Mouse (Mus musculus): ENCODE results near the gene Zswim5.

DNA sequence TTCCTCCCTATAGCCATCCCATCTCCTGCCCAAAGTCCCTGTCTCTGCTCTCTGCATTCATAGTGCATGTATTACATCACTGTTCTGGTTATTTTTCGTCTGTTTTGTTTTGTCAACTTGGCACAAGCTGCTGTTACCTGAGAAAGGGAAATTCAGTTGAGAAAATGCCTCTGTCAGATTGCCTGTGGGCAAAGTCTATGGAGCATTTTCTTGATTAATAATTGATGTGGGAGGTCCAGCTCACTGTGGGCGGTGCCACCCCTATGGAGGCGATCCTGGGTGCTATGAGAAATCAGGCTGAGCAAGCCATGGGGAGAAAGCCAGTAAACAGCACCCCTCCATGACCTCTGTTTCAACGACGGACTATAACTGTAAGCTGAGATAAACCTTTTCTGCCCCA, 17.5 kb upstream of the Zswim5 start:
- TF ChIP-seq POLR2A (IDR thresholded peaks at IDR 0.05; ENCODE audit: borderline replicate concordance, control insufficient read depth, low read depth, low read length) (no peak), CTCF (IDR thresholded peaks at IDR 0.05; ENCODE audit: control insufficient read depth, insufficient read depth, low read length) (no peak)
